Mouse (Mus musculus): ENCODE data around the gene Mbtps2. TPM values are rescaled to one million over a fixed set of nuclear protein-coding genes. Genes with fewer than 3 reads are reported as not detected.

Gene Mbtps2
- total RNA-seq, 1 experiment from 2014 or later, result 10.5 TPM

GRCm38 (mm10) chrX:157547082-157547481 lies 51.4 kb downstream of the Mbtps2 start:
- ATAC-seq (ENCODE audit: extremely low read depth, insufficient number of reproducible peaks, low FRiP score, poor library complexity, severe bottlenecking), result no peak

GRCm38 (mm10) chrX:157506400-157506799 lies 92.1 kb downstream of the Mbtps2 start:
- no peak for ATAC-seq (ENCODE audit: extremely low read depth, insufficient number of reproducible peaks, low FRiP score, poor library complexity, severe bottlenecking)

DNA sequence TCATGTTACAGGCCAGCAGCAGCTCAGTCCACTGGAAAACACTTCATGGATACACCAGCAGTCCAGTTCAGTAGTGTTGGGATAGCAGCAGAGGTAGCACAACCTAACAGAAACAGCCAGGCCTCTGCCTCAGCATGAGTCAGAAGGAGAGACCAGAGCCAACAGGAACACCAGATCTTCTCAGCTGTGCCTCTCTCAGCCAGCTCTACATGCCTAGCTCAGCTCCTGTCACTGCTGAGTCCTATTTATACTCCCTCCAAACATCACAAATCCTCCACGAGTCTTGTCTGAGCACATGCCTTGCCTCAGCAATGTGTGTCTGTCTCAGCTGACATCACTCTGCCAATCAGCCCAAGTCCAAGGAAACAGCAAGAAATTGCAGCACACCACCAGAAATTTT lies 94.0 kb downstream of the Mbtps2 start:
- ATAC-seq (ENCODE audit: extremely low read depth, insufficient number of reproducible peaks, low FRiP score, poor library complexity, severe bottlenecking), result no peak

DNA sequence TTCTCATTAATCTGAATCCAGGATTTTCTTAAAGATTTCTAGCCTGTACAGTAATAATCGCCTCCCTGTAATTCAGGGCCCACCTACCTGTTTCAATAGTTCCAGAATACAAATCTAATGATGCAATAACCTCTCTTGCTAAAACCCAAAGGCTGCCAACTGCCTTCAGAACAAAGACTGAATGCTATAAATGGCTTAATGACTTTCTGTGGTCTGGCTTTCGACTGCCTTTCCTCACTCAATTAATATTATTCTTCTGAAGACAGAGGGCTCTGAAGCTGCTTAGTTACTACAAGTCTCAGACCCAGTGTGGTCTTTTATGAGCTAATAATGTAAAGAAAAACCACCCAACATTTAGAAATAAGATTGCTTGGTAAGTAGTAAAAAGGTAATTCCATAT lies 96.6 kb downstream of the Mbtps2 start:
- no peak for ATAC-seq (ENCODE audit: extremely low read depth, insufficient number of reproducible peaks, low FRiP score, poor library complexity, severe bottlenecking)

- no peak for ATAC-seq (ENCODE audit: extremely low read depth, insufficient number of reproducible peaks, low FRiP score, poor library complexity, severe bottlenecking)
Measured at GRCm38 (mm10) chrX:157500004-157500403, 98.5 kb downstream of the Mbtps2 start.

DNA sequence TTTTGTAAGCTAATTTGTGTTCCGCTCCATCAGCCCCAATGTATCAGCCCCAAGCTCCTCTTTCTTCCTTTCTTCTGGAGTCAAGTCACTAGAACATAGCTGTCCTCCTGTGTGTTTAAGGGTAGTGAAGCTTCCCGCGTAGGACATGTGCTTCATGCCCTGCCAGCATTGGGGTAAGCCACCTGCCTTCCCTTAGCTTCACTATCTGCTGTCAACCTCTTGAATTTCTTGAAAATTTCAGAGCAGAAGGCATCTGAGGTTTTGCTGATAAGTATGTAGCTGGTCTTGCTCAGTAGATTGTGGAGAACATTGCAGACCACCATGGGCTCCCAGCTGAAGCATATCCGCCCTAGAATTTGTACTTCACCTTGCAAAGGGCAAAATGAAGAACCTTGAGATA lies 105.4 kb downstream of the Mbtps2 start:
- no peak for ATAC-seq (ENCODE audit: extremely low read depth, insufficient number of reproducible peaks, low FRiP score, poor library complexity, severe bottlenecking)

DNA sequence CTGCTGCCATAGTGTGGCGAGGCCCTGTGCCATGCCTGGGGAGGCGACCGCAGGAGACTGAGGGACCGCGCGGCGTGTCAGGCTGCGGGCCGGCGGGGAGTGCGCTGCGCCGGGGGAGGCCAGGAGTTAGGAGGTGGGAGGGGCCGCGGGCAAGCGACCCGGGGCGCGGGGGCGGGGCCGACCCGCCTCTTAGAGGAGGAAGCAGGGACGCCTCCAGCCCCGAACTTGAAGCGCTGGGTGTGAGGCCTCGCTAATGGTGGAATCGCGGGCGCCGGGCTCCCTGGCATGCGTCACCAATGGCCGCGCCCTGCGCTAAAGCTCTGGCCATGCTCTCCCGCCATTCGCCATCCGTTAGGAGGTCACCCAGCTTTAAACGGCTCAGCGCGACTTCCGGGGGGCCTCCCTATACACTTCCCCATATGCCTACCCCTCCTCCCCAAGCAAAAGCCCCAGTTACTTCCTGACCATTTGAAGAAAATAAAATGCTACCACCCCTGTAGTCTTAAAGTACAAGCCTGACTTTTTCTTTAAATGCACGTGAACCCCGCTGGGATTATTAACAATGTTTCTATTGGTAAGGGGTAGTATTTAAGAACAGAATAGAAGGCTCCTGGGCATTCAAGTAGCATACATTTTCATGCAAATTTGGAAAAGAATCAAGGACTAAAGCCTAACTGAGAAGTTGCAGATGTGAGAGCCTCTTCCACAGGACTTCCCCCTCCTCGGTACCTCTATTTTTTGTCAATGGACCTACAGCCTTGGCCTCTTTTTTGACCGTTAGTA lies 106.4 kb downstream of the Mbtps2 start, which contains the start of gene Sms:
Gene Sms, minus strand, starts transcription at position 344 of the 783 bp plus-strand sequence.
- peak; percentile 53 for ATAC-seq (ENCODE audit: extremely low read depth, insufficient number of reproducible peaks, low FRiP score, poor library complexity, severe bottlenecking)

GRCm38 (mm10) chrX:157491145-157491935 lies 107.2 kb downstream of the Mbtps2 start:
- ATAC-seq (ENCODE audit: extremely low read depth, insufficient number of reproducible peaks, low FRiP score, poor library complexity, severe bottlenecking), result peak; percentile 33; the same call in 1 of the 2 replicates

DNA sequence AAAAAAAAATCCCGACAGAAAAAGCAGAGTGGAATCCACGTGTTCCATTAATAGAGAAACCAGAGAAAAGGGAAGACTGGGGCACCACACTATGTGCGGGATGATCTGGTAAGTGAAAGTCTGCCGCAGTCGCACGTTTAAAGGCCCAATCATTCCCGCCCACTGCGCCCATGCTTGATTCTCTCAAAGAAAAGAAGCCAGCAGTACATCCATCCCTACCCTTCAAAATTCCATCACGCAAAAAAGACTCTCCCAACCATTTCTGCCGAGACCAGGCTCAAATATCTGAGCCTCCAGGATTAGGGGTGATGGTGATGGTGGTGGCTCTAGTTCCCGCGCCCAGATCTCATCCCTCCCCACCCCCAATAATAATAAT lies 107.8 kb downstream of the Mbtps2 start:
- ATAC-seq (ENCODE audit: extremely low read depth, insufficient number of reproducible peaks, low FRiP score, poor library complexity, severe bottlenecking), result no peak

DNA sequence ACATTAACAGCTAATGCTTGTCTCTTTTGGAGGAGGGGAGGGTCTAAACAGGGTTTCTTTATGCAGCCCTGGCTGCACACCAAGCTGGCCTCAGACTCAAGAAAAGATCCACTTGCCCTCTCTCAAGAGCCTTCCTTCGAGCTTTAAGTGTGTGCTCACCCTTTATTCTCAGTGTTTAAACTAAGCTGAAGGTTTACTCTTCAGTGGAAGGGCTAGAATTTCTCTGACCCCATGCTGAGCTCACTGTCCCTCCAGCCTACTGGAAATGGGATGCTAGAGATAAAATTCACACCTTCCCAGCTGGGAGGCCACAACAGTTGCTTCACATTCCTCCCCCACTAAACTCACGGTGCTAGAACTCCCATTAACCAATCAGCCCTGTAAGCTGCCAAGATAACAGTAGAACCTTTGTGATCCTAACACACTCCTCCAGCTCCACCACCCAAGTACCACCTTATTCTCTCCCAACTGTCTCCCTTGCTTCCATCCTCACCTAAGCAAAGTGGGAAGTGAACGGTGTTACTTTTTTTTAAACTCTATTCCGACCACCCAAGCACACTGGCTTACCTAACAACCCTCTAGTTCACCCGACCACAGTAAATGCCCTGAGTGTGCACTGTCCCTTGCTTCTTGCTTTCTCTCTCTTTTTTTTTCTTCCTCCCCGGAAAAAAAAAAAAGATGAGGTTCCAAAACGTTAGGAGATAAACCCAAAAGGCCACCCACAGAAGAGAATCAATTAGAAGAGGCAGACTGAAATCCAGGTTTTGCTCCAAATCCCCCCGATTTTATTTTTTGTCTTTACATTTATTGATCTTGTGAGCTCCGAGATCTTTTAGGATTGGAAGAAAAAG lies 108.4 kb downstream of the Mbtps2 start:
- no peak for ATAC-seq (ENCODE audit: extremely low read depth, insufficient number of reproducible peaks, low FRiP score, poor library complexity, severe bottlenecking)

DNA sequence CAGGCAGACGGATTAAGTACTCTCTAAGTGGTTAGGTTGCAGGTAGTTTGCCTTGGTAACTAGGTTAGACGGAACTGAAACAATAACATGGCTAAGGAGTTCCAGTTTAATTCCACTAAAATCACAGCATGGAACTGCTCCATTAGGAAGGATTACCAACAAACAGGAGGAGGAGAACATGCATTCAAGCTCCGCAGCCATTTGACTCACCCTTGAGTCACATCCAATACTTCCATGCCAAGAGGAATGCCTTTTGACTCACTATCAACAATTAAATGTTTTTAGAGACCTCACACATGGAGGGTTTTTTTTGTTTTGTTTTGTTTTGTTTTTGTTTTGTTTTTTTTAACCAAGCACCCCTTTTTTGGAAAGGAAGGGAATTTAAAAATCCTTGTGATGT lies 109.7 kb downstream of the Mbtps2 start:
- ATAC-seq (ENCODE audit: extremely low read depth, insufficient number of reproducible peaks, low FRiP score, poor library complexity, severe bottlenecking), result no peak

GRCm38 (mm10) chrX:157486765-157487164 lies 111.8 kb downstream of the Mbtps2 start:
- ATAC-seq (ENCODE audit: extremely low read depth, insufficient number of reproducible peaks, low FRiP score, poor library complexity, severe bottlenecking), result 0 out of 2 replicates have a peak, but pooled peaks have one; percentile 48

Other genes starting within 250 kb of the Mbtps2 start
- 0.49 and 0.58 TPM in 2 replicates for gene Phex, start 183.4 kb downstream of the Mbtps2 start, total RNA-seq (2017)
- gene Sms, start 106.4 kb downstream of the Mbtps2 start, total RNA-seq (2017), result 76.1 and 76.4 TPM in 2 replicates
- gene Yy2, start 29.7 kb downstream of the Mbtps2 start, total RNA-seq (2017), result 1.6 and 5.0 TPM in 2 replicates
- gene Smpx, start 100.2 kb upstream of the Mbtps2 start, total RNA-seq (2017), result not detected in 2 replicates
- gene Klhl34, start 219.7 kb upstream of the Mbtps2 start, total RNA-seq (2017), result not detected in 2 replicates

Data from neutrophil, adult 5-6 weeks (primary cell).